Mouse (Mus musculus): ENCODE results near the gene Mdga1.

Mdga1 gene

DNA sequence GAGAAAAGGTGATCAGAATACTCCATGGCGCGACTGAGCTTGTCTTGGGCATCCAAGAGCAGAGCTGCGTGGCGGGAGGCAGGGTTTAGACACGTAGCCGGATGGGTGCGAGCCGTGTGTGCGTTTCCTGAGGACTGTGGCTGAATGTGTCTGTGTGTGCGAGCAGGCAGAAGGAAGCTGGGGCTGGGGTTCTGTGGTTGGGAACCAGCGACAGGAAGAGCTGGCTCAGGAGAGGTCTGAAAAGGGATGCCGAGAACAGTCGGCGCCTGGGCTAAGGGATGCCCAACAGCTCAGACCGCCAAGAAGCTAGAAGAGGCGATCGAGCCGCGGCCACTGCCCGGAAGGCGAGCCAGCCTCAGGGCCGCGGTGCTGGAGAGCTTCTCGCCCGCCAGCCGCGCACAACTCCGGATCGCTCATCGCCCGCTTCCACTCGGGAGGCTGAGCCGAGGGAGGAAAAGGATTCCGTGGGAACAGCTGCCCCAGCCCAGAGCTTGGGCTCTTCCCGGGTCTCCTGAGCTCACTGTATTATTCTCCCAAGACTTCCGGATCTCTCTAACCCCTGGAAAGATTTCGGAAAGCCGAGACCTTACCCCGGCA, 83.1 kb downstream of the Mdga1 start:
- peak; percentile 50 for DNase-seq (ENCODE audit: low read depth, low spot score)

DNA sequence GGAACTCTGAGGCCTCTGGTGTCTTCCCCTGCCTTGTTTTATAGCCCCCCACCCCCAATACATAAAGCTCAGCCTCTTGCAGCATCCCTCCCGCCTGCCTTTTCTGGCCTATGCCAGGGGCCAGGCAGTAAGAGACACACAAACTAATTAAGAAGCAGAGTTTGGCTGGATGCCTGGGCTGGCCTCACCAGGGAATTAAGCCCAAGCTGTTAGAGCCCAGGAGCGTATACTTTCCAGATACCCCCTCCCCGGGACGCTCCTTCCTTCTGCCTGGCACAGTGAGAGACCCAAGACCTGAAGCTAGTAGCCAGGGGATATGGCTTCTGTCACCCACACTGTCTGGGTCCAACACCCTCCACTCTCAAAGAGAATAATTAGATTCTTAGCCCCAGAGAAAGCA, 83.8 kb downstream of the Mdga1 start:
- no peak for DNase-seq (ENCODE audit: low read depth, low spot score)

DNA sequence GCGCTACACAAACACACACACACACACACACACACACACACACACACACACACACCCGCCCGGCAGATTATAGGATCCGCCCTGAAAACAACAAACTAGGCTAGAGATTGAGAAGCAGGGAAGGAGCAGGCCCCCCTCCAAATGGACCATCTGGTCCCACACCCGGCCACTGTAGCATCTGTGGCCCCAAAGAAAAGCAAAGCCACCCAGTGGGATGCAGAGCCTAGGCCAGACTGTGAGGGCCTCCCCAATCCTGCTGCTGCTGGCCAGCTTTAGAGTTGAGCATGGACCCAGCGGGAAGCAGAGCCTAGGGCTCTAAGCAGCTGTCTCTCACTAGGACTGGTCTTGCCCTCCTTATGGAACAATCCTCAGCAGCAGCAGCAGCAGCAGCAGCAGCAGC, 85.3 kb downstream of the Mdga1 start:
- no peak for DNase-seq (ENCODE audit: low read depth, low spot score)

DNA sequence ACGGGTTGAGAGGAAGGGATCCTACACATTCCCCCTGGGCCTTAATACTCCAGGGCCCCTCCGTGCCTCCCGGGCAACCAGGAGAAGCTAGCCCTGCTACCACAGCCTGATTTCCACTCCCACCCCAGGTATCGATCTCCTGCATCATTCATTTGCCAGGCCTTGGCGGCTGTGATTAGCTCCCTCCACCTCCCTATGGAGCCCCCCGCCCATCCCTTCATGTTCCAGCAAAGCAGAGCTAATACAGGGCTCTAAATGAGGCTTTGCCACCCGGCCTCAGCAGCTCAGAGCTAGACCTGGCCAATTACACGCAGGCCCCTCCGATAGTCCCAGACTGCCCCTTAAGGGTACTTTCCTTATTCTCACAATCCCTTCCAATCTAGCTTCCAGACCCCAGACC, 86.5 kb downstream of the Mdga1 start:
- DNase-seq (ENCODE audit: low read depth, low spot score), result no peak

DNA sequence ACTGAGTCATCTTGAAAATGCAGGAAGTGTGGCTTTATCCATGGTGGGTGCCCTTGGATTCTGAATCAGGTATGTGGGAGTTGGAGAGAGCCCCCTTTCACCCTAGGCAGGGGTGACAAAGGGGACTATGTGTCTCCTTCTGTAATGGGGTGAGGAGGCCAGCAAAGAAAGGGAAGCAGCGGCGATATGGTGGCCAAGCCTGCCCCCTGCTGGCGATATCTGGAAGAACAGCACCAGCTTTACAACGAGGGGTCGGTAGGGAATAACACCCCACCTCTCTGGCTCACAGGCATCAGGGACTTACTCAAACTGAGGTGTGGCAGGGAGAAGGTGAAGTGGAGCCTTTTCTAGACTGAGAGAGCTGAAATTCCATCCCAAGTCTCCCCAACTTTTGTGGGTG, 87.0 kb downstream of the Mdga1 start:
- DNase-seq (ENCODE audit: low read depth, low spot score), result peak; percentile 81

DNA sequence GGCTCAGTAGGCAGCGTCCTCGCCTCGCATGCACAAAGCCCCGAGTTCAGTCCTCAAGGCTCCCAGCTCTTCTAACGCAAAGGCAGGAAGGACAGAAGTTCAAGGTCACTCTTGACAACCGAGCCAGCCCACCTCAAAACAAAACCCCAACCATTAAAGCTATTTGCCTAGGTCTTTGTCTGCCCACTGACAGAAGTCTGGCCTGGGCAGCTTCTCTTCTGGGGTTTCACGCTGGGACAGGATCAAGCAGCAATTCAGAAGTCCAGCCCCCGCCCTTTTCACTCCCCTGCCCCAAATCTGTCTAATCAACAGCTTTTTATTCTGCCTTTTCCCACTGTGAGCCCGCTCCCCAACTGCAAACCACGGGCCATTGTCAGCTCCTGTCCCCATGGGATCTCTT, 89.6 kb downstream of the Mdga1 start:
- DNase-seq (ENCODE audit: low read depth, low spot score), result no peak

DNA sequence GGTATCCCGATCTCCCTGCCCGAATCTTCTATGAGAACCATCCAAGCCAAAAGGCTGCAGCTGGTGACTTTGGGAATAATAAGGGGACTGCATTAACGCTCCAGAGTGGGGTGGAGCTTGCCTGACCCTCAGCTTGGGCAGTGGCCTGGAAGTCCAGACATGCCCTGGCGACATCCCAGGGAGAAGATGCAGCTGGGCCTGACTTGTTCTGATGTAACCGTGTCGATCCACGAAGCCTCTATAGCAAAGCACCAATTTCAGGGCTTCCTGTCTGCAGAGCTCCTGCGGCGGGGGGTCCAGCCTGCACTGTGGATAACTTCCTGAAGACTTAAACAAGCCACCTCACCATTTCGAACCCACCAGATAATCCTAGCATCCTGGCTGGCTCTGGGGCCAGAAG, 90.9 kb downstream of the Mdga1 start:
- DNase-seq (ENCODE audit: low read depth, low spot score), result no peak

DNA sequence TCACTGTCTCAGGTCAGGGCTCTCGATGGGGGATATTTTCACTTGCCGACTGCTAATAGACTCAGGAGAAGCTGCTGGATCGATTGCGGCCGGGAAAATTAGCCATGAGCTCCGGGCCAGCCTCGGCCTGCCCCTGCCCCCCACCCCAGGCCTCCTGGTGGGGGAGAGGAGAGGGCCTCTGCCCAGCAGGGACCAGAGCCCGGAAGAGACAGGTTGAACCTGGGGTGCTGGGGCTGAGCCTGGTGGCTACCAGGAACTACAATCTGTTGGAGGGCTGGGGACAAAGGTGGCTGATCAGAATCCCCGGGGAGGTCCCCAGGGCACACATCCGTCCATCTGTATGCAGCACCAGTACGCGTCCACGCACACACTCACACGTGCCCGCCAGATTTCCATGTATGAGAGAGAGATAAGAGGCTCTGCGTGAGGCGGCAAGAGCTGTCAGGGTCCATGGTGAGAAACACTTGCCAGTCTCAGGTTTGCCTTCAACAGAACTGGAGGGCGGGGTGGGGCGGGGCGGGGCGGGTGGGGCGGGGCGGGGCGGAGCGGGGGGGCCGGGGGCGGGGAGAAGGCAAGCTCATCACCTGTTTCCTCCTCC, 95.7 kb downstream of the Mdga1 start:
- DNase-seq (ENCODE audit: low read depth, low spot score), result no peak

DNA sequence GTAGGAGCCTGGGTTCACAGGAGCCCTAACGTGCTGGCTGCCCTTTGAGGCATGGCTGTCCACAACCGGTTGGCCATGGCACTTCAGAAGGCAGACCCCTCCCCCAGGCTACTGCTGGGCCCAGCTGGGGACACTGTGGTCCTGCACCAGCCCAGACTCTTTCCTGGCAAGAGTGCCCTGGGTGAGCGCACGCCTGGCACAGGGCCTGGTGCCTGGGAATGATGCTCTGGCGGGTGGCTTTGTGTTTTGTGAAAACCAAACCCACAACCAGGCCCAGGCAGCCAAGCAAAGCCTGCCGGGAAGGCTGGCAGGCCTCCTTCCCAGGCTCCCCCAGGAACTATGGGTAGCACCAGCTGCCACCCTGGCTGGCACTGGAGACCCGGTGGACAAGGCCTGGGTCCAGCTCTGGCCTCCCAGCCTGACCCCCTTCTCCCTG, 96.3 kb downstream of the Mdga1 start:
- DNase-seq (ENCODE audit: low read depth, low spot score), result no peak

DNA sequence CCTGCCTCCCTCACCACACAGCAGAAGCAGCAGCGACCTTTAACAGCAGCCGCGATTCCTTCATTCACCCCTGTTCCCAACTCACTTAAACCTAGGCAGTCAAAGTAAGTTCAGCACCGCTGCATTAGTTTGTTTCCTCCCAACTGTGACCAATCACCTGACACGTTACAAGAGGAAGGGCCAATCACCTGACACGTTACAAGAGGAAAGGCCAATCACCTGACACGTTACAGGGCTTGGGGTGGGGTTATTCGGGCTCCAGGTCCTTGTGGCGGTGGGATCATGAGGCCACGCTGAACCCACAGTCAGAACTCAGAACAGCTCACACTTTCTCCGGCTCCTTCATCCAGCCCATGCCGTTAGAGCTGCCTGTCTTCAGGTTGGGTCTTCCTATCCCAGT, 99.6 kb downstream of the Mdga1 start:
- no peak for DNase-seq (ENCODE audit: low read depth, low spot score)

DNA sequence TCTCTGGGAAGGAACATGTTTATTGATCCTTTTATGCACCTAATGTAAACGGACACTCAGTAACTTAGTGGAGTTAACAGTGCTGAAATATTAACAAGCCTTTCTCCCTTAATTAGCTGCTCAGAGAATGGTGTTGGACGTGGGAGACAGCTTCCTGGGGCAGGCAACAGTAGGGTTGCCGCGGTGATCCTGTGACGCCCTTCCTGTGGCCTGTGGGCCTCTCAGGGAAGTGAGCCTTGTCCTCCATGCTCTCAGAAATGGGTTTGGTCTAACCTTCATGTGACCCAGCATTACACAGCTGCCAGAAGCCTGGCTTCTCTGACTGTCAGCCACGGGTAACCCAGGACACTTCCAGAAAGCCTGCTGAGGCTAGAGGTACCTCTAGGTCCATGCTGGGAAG, 104.0 kb downstream of the Mdga1 start:
- no peak for DNase-seq (ENCODE audit: low read depth, low spot score)

DNA sequence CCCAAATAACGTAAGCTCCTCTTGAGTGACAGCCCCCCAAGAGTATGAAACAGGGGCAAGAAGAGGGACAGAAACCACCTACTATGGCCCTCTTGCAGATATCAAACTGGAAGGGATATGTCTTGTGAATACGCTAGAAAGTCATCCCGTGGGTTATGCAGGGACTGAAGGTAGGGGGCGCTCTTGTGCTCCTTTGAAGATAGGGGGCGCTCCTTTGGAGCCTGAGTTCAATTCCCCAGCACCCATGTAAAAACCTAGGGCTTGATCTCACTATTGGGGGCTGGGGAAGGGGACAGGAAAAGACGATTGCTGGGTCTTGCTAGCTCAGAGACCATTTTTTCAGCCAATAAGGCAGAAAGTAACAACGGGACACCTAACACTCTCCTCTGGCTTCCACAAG, 105.4 kb downstream of the Mdga1 start:
- peak; percentile 23 for DNase-seq (ENCODE audit: low read depth, low spot score)

DNA sequence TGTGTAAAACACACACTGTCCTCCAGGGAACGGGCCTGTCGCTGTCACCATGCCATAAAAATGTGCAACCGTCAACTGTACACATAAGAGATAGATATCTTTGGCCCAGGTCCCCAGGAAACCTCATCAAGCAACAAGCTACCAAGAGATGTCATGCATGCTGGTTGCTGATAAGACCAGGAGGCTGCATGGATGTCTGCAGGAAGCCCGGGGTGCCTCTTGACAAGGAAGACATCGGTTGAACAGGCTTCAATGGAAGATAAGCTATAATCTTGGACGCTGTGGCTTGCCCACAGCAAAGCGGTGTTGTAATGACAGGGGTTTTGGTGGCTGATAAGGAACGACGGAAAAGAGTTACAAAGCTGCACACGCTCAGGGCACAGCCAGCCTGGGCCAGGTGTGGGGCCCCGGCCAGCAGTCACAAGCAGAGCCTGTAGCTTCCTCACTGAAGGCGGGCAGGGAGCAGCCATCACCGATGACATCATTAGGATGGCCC, 110.1 kb downstream of the Mdga1 start:
- DNase-seq (ENCODE audit: low read depth, low spot score), result no peak

DNA sequence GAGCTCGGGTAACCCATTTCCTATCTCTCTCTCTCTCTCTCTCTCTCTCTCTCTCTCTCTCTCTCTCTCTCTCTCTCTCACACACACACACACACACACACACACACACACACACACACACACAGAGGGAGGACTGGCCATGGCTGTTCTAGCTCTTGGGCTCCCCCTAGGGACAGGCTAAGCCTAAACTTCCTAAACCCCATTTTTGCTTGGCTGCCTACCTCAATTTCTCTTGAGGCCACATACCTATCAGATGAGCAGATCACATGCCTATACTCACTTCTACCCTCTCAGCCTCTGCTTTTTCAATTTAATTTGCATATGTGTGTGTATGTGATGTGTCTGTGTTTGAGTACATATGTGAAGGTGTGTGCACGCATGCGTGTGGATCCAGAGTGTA, 111.1 kb downstream of the Mdga1 start:
- peak; percentile 74 for DNase-seq (ENCODE audit: low read depth, low spot score)

DNA sequence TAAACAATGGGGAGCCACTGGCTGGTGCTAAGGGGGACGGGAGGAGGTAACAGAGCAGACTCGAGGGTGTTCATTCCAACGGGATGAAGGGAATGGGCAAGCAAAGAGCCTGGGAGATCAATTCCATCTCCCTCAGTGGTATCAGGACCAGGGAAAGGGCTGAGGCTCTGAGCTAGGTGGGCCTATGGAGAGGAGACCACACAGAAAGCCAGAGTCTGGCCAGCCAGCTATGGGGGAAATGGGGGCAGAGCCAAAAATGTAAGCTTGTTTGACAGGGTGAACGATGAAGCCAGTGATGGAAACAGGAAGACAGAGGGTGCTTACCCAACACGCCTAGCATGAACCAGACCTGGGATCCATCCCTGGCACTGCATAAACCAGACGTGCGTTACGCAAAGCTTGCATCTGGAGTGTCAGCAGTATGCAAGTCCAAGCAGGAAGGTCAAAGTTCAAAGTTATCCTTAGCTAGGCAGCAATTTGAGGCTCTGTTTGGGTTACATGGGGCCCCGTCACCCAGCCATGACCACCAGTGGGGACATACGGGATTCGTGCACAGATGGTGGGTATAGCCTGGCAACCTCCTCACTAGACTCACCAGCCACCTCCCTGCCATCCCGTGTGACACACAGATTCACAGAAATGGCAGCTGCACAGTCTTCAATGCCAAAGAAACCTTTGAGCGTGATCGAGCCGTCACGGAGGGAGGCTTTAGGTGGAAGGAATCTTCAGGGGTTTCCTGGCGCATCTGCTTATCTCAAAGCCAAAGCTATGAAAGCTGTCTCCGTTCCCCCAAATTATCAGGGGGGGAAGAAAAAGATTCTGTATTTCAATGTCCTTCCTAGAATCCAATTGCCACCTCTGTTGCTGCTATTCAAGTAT, 113.9 kb downstream of the Mdga1 start:
- DNase-seq (ENCODE audit: low read depth, low spot score), result no peak

DNA sequence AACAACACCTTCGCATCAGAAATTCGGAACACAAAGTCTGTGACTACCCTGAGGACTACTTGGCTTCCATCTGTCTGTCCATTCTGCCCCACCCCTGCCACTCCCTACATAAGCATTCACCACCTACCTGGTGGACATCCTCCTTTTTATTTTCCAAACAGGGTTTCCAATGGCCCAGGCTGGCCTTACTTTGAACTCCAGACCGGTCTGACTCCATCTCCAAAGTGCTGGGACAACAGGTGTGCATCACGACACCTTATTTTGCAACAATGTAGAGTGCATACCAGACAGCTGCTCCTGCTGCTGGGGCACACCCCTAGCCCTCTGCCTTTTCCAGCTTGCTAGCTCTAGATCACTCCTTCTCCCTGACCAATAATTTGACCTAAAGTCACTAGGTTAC, 115.1 kb downstream of the Mdga1 start:
- no peak for DNase-seq (ENCODE audit: low read depth, low spot score)

DNA sequence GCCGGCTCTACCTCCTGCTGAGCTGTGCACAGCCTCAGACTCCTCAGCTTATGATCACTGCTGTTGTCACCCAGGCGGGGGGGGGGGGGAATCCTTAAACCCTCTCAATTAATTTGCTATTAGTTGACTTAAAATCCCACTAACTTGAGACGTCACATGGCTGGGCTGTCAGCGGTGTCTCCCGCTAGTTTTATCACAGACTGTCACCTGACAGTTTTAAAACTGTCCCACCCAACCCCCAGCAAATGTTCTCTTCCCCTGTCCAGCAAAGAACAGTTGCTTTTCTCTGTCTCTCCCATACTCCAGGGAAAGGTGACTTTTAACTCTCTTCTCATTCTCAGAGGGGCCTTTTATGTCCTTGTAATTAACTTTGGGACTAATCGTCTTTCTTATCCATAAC, 115.5 kb downstream of the Mdga1 start:
- no peak for DNase-seq (ENCODE audit: low read depth, low spot score)

DNA sequence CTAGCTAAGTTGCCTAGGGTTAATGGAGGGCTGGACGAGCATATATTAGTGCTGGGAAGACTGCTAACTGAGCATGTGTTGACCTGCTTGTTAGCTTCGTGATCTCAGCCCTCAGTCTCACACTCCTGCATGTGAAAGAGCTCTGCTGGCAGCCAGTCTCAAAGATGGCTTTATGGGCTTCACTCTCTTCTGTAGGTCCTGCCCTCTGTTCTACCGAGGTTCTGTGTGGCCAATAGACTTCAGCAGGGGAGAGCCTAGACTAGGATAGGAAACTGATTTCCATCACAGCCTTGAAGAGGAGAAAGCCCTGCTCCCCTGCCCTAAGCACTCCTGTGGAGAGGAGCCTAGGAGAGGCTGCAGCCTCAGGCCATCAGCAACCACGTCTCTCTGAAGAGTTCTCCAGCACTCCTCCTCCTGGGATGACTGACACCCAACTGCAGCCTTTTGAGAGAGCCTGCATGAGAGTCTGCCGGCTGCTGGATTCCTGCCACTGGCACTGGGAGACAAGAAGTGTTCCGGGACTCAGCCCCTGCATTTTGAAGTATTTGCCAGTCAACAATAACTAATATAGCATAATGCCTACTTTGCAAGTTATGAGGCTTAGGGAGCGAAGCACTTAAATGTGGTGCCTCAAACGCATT, 116.9 kb downstream of the Mdga1 start:
- DNase-seq (ENCODE audit: low read depth, low spot score), result no peak

DNA sequence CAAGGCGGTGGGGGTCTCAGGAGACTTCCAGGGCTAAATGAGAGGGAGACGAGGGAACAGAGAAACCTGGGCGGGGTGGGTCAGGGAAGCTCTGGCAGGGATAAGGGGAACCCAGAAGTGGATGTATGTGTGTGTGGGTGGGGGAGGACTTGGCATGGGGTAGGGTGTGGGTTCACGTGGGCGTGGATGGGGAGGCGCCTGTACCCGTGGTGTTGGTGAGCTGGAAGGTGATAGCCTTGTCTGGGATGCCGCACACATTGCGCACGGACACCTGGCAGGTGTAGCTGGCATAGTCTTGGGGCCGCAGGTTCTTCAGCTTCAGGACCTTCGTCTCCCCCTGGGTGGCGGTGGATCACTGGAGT, 120.5 kb downstream of the Mdga1 start:
- DNase-seq (ENCODE audit: low read depth, low spot score), result no peak

DNA sequence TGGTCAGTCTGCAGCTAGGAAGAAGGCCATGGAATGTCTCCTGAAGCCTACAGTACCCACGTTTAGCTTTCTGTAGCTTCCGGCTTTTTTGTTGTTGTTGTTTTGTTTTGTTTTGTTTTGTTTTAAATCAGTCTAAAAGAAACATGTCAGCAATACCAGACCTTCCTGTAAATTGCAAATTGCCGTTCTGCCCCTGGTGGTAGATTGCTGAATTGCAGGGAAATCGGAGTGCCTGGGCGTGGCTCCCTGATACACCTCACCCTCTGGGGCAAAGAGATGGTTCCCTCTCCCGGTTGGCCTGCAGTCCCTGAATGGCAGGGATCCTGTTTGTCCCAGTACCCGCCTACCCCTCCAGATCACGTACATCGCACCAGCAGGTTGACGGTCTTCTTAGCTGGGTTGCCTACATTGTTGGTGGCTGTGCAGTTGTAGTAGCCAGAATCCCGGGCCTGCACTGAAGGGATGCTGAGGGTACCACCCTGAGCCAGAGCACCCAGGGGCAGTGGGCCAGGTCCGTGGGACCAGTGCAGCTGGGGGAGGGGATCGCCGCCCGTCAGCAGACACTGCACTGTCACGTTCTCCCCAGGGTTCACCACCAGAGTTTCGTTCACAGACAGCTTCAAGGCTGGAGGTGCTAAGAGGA, 121.0 kb downstream of the Mdga1 start:
- DNase-seq (ENCODE audit: low read depth, low spot score), result peak; percentile 85

DNA sequence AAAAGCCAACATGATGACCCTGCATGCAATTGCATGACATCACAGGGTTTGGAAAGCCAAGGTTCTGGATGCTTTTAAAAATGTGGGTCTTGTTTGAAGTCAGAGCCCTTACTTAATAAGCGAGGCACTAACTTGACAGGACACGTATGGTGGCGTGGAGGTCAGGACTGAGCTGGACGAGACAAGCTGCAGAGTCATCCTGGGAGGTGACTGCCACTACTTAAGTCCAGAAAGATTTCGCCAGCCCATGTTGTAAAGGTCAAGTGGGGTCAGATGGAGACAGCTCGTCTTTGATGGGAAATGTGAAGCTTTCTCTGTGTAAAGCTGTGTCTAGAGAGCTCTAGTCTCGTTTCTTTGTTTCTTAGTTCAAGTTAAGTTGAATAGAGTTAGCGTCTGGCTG, 122.6 kb downstream of the Mdga1 start:
- DNase-seq (ENCODE audit: low read depth, low spot score), result no peak

DNA sequence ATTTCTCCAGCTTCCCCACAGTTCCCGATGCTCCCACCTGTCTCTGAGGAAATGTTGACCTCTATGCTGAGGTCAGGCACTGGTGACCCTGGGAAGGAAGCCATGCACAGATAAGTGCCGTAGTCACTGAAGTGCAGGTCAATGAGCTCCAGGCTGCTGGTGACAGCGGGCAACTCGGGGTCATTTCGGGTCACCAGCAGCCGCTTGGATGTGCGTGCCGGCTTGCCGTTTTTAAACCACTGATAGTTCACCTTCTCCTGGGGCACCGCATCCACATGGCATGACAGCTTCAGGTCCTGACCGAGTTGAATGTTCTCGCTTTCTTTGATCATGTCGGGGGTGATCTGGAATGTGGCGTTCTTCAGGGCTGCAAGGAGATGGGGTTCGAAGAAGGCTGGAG, 123.6 kb downstream of the Mdga1 start:
- DNase-seq (ENCODE audit: low read depth, low spot score), result no peak
